Mouse (Mus musculus) embryo, embryonic 11 days (tissue): ENCODE results near the gene Map3k15.

Source experiments
- DNase-seq: peaks from one replicate; pipeline ENCODE4 v3.0.0-alpha.2; 2015

Map3k15 gene

GRCm38 (mm10) chrX:159988002-159988960 is at the start of gene Map3k15:
TSS of gene Map3k15 (plus strand) at chrX:159988433.
- DNase-seq = peak; percentile 72

- DNase-seq = no peak
Observed at GRCm38 (mm10) chrX:159942569-159942968, 45.7 kb upstream of the Map3k15 start.

DNA sequence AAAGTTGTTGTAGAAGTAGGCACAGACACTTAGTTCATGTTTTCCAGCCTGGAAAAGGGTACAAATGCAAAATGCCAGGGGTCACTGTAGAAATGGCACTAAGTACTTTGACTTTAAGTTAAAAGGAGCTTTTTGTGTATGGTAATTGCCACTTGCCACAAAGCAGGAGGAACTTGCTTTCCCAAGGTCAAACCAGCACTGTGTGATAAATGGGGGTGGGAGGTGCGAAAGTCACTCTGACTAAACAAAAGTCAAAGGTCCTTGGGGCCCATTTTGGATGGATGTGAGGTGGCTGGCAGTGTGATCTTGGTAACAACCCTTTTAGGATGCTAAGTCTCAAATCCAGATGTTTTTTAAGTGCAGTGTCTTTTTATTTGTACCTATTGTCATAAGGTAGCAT is 44.6 kb upstream of the Map3k15 start:
- no peak for DNase-seq

GRCm38 (mm10) chrX:159953546-159954429 is 34.4 kb upstream of the Map3k15 start:
- DNase-seq = no peak

GRCm38 (mm10) chrX:159954430-159954779 is 33.8 kb upstream of the Map3k15 start:
- DNase-seq = no peak

DNA sequence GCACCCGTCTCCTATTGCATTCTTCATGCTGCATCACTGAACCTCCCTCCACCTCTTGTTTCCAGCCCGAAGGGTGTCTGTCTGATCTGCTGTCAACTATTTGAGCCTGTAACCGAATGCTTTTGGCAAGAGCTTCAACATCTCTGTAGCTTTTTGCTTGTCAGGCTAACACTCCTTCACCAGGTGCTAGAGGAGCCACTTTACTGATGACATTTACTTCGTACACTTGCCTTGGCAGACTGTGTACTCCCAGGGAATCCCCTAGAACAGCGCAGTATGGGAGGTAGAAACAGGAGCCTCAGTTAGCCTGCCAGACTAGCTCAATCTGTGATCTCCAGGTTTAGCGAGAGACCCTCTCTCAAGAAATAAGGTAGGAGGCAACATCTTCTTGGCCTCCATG is 32.8 kb upstream of the Map3k15 start:
- no peak for DNase-seq

- no peak for DNase-seq
Observed at GRCm38 (mm10) chrX:159961385-159961784, 26.8 kb upstream of the Map3k15 start.

GRCm38 (mm10) chrX:159963273-159963672 is 25.0 kb upstream of the Map3k15 start:
- DNase-seq = peak; percentile 74

- no peak for DNase-seq
Observed at GRCm38 (mm10) chrX:159963925-159964324, 24.3 kb upstream of the Map3k15 start.

DNA sequence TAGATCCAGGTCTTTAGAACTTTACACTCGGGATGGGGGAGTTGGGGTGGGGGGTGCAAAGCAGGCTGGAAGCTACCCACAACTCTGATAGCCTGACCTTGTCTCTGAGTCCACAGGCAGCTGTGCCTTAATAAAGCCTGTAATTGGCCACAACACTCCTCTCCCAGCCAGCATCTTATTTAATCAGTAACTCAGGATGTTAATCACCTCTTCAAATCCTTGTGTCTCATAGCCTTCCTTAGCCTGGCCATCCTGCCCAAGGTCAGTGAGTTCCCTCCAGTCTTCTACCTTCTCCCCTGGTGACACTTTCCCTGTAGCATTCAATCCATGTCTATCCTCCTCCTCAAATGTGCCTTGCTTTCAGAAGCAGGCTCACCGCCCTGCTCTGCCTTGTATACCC is 19.2 kb upstream of the Map3k15 start:
- DNase-seq = no peak

DNA sequence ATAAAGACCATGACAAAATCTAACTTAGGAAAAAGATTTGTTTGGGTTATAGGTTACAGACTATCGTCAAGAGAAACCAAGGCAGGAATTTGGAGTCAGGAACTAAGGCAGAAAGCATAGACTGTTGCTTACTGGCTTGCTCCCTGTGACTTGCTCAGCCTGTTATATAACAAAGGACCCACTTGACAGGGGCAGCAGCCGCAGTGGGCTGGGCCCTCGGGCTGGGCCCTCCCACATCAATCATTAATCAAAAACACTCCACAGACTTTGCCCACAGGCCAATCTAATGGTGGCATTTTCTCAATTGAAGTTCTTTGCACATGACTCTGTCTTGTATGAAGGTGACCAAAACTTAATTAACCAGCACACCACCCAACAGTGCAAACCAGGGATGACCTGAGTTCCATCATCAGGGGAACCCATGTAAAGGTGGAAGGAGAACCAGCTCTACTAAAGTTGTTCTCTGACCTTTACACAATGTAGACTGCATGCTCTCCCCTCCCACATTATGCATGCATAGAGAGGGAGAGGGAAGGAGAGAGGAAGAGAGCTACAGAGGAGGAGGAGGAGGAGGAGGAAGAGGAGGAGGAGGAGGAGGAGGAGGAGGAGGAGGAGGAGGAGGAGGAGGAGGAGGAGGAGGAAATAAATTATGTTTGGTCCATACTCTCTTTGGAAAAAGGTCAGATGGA is 17.0 kb upstream of the Map3k15 start:
- DNase-seq = no peak

GRCm38 (mm10) chrX:159973730-159974129 is 14.5 kb upstream of the Map3k15 start:
- peak; percentile 75 for DNase-seq

DNA sequence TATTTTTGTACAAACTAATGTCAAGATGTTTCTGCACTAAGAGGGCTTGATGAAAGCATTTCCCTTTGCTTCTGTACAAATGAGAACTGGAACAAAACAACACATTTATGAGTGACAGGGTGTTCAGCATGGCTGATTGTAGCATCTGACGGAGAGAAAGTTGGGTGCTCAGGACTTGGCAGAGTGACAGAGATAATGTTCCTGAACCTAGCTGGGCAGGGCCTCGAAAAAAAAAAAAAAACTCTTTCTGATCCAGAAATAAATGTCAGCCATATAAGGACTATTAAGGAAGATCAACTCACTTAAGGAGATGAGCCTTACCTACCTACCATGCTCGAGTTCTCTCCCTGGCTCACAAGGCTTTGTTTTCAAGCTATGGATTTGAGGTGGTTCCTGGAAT is 12.0 kb upstream of the Map3k15 start:
- no peak for DNase-seq

- DNase-seq = no peak
Observed at GRCm38 (mm10) chrX:159995808-159996207, 7.6 kb downstream of the Map3k15 start.

GRCm38 (mm10) chrX:160053306-160053705 is 65.1 kb downstream of the Map3k15 start:
- DNase-seq = no peak

DNA sequence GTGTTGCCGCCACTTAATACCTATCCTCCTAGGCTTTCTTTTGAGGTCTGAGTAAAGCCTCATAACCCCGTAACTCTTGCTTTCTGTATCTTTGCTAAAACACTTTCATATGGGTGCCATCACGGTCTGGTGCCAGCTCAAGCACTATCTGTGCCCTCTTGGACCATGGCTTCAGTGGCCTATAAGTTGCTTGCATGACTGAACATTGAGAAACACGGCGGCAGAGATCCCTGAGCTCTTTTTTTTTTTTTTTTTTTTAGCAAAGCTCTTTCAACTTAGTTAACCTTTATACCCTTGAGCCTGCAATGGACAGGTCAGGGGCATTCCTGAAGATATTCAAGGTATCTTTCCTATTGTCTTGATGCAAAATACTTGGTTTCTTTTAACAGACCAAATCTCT is 66.4 kb downstream of the Map3k15 start:
- no peak for DNase-seq

DNA sequence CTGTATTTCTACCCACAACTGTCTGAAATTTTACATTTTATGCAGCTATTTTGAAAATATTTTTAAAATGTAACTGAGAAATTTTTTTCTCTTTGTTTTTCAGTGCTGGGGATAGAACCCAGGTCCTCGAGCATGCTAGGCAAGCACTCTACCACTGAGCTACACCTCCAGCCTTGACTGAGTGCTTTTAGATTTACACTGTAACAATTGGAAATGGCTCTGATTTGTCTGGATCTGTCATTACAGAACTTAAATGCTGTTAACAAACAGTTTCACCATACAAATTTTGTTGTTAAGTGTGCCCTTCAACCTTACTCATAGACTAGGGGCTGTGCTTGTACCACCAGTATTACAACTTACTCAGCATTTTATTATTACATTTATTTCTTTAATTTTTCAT is 103.7 kb downstream of the Map3k15 start:
- DNase-seq = no peak

GRCm38 (mm10) chrX:160107817-160108216 is 119.6 kb downstream of the Map3k15 start:
- DNase-seq = no peak

DNA sequence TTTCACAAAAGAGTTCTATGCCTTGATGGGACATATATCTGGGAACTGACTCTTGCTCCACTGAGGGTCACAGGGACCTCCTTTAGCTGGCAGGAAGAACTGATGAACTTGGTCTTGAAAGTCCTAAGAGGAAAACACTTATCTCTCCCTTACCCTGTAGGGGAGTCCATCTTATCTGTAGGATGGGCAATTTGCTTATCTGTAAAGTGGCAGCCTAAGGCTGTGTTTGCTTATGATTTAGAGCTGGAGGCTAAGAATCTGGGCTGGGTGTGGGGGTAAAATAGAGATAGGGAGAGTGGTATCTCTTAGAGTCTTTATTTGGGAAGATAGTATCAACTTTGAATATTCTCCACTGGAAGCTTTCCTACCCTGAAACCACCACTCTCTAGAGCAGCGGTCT is 125.5 kb downstream of the Map3k15 start:
- DNase-seq = no peak

GRCm38 (mm10) chrX:160116074-160116473 is 127.8 kb downstream of the Map3k15 start:
- DNase-seq = no peak

DNA sequence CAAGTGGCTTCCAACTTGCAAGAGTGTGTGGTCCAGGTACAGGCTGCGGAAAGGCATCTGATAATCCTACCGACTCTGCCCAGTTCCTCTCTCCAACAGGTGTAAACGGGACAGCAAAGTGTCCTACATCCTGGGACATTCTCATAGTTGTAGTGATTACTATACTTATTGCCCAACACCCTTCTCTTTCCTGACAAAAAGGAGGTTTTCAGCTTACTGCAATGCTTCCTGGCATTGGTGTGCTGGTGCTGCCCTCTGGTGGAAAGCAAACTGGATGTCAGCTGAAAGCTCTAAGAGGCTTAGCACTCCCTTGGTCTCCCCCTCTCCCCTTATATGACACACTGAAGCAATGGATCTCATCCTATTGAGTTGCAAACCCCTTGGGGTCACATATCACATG is 128.4 kb downstream of the Map3k15 start:
- DNase-seq = peak; percentile 53

GRCm38 (mm10) chrX:160134136-160134843 is 146.1 kb downstream of the Map3k15 start:
- no peak for DNase-seq
